Mouse (Mus musculus): ENCODE data around the gene Rbm19.

Gene Rbm19

GRCm38 (mm10) chr5:120134000-120134399 lies 17.7 kb downstream of the Rbm19 start:
- DNase-seq (ENCODE audit: low spot score in 2 of 2): peak in 1 of 2 experiments; percentile 60

GRCm38 (mm10) chr5:120135337-120135736 lies 19.1 kb downstream of the Rbm19 start:
- DNase-seq (ENCODE audit: low spot score in 2 of 2): no peak

GRCm38 (mm10) chr5:120135823-120136222 lies 19.6 kb downstream of the Rbm19 start:
- DNase-seq (ENCODE audit: low spot score in 2 of 2): no peak

- DNase-seq (ENCODE audit: low spot score in 2 of 2): no peak
These were observed 20.0 kb downstream of the Rbm19 start for GRCm38 (mm10) chr5:120136236-120136675.

GRCm38 (mm10) chr5:120137038-120137437 lies 20.8 kb downstream of the Rbm19 start:
- no peak for DNase-seq (ENCODE audit: low spot score in 2 of 2)

GRCm38 (mm10) chr5:120137846-120138245 lies 21.6 kb downstream of the Rbm19 start:
- DNase-seq (ENCODE audit: low spot score in 2 of 2): no peak

GRCm38 (mm10) chr5:120138406-120138805 lies 22.1 kb downstream of the Rbm19 start:
- DNase-seq (ENCODE audit: low spot score in 2 of 2): no peak

GRCm38 (mm10) chr5:120139224-120139623 lies 23.0 kb downstream of the Rbm19 start:
- no peak for DNase-seq (ENCODE audit: low spot score in 2 of 2)

GRCm38 (mm10) chr5:120143941-120144340 lies 27.7 kb downstream of the Rbm19 start:
- no peak for DNase-seq (ENCODE audit: low spot score in 2 of 2)

- no peak for DNase-seq (ENCODE audit: low spot score in 2 of 2)
These were observed 29.2 kb downstream of the Rbm19 start for GRCm38 (mm10) chr5:120145371-120146050.

- peak in 1 of 2 experiments; percentile 54 for DNase-seq (ENCODE audit: low spot score in 2 of 2)
These were observed 29.8 kb downstream of the Rbm19 start for GRCm38 (mm10) chr5:120146051-120146385.

- no peak for DNase-seq (ENCODE audit: low spot score in 2 of 2)
These were observed 30.6 kb downstream of the Rbm19 start for GRCm38 (mm10) chr5:120146909-120147308.

GRCm38 (mm10) chr5:120148246-120148645 lies 32.0 kb downstream of the Rbm19 start:
- DNase-seq (ENCODE audit: low spot score in 2 of 2): peak in 1 of 2 experiments; percentile 53

- no peak for DNase-seq (ENCODE audit: low spot score in 2 of 2)
These were observed 34.9 kb downstream of the Rbm19 start for GRCm38 (mm10) chr5:120151145-120151544.

GRCm38 (mm10) chr5:120153140-120153539 lies 36.9 kb downstream of the Rbm19 start:
- no peak for DNase-seq (ENCODE audit: low spot score in 2 of 2)

GRCm38 (mm10) chr5:120155672-120156071 lies 39.4 kb downstream of the Rbm19 start:
- DNase-seq (ENCODE audit: low spot score in 2 of 2): no peak

GRCm38 (mm10) chr5:120156166-120156909 lies 40.1 kb downstream of the Rbm19 start:
- no peak for DNase-seq (ENCODE audit: low spot score in 2 of 2)

GRCm38 (mm10) chr5:120157115-120157514 lies 40.9 kb downstream of the Rbm19 start:
- DNase-seq (ENCODE audit: low spot score in 2 of 2): no peak

GRCm38 (mm10) chr5:120158476-120158875 lies 42.2 kb downstream of the Rbm19 start:
- no peak for DNase-seq (ENCODE audit: low spot score in 2 of 2)

GRCm38 (mm10) chr5:120160923-120161658 lies 44.8 kb downstream of the Rbm19 start:
- no peak for DNase-seq (ENCODE audit: low spot score in 2 of 2)

- DNase-seq (ENCODE audit: low spot score in 2 of 2): no peak
These were observed 46.4 kb downstream of the Rbm19 start for GRCm38 (mm10) chr5:120162689-120163088.

GRCm38 (mm10) chr5:120163428-120163827 lies 47.2 kb downstream of the Rbm19 start:
- DNase-seq (ENCODE audit: low spot score in 2 of 2): no peak

All from left cerebral cortex, adult 9 months (tissue).